Mouse (Mus musculus) CH12.LX (cell line): ENCODE measurements around the gene Tal1. TPM values are rescaled to one million over a fixed set of nuclear protein-coding genes. Genes with fewer than 3 reads are reported as not detected.

Experiments
- DNase-seq: peaks from one replicate; pipeline ENCODE4 v3.0.0-alpha.2; 2013; ENCODE audit errors: extremely low read depth
- H3K27ac ChIP-seq: 2 replicates; pipeline ENCODE4 v1.5.1; 2012; ENCODE audit warnings: low read depth, mild to moderate bottlenecking, control low read depth, moderate library complexity; ENCODE audit not compliant: insufficient read depth
- H3K27me3 ChIP-seq: replicated peaks from 2 replicates; pipeline ENCODE3; 2012; ENCODE audit warnings: inconsistent platforms
- H3K36me3 ChIP-seq, 2 experiments: replicated peaks in 1 of 2; 2 replicates each; pipeline versions ENCODE3 to v1.6.1; 2012; ENCODE audit warnings: inconsistent platforms in 1 of 2, low read length in 1 of 2, mild to moderate bottlenecking in 1 of 2, mixed read lengths in 1 of 2, moderate library complexity in 1 of 2; ENCODE audit not compliant: control insufficient read depth in 1 of 2, insufficient read depth in 1 of 2
- H3K4me1 ChIP-seq, 2 experiments: 2 replicates each; pipeline ENCODE4 v1.6.1; 2012; ENCODE audit warnings: inconsistent platforms in 1 of 2, moderate library complexity in 1 of 2; ENCODE audit not compliant: insufficient read depth in 2 of 2, control insufficient read depth in 1 of 2
- H3K4me2 ChIP-seq: 2 replicates; pipeline ENCODE4 v1.6.1; 2012; ENCODE audit warnings: low read depth, mild to moderate bottlenecking, control low read depth; ENCODE audit not compliant: poor library complexity, insufficient read depth, severe bottlenecking
- H3K4me3 ChIP-seq, 3 experiments: fragments of 150-350 bp in 1 of 3; sonication (generic) in 1 of 3; replicated peaks in 1 of 3; 2 replicates each; pipeline versions ENCODE3 to v1.5.1; 2011 to 2012; ENCODE audit warnings: low read depth in 2 of 3, low read length in 2 of 3, mild to moderate bottlenecking in 2 of 3, moderate library complexity in 2 of 3, control low read depth in 1 of 3, improper control_type of control experiment in 1 of 3, inconsistent platforms in 1 of 3, mixed read lengths in 1 of 3; ENCODE audit not compliant: poor library complexity in 1 of 3
- H3K79me2 ChIP-seq: replicated peaks from 2 replicates; pipeline ENCODE4 v1.6.1; 2012; ENCODE audit warnings: mild to moderate bottlenecking, moderate library complexity; ENCODE audit not compliant: control insufficient read depth, poor library complexity, insufficient read depth, severe bottlenecking; ENCODE audit errors: extremely low read depth
- H3K9ac ChIP-seq: 2 replicates; pipeline ENCODE4 v1.6.1; 2012; ENCODE audit warnings: low read depth, mild to moderate bottlenecking, control low read depth, moderate library complexity; ENCODE audit not compliant: insufficient read depth
- H3K9me3 ChIP-seq: replicated peaks from 2 replicates; pipeline ENCODE3; 2012; ENCODE audit warnings: low read length, inconsistent platforms, mixed read lengths
- BHLHE40 ChIP-seq: IDR thresholded peaks from 2 replicates; pipeline ENCODE4 v1.6.1; 2011; ENCODE audit warnings: mild to moderate bottlenecking, low read depth, low read length, improper control_type of control experiment
- CHD1 ChIP-seq: IDR thresholded peaks from 2 replicates; pipeline ENCODE4 v1.6.1; 2012; ENCODE audit warnings: low read depth, low read length, improper control_type of control experiment, inconsistent platforms
- ELF1 ChIP-seq: IDR thresholded peaks from 2 replicates; pipeline ENCODE4 v1.6.1; 2014; ENCODE audit warnings: low read depth, mild to moderate bottlenecking, inconsistent platforms, low read length, improper control_type of control experiment
- ETS1 ChIP-seq: conservative IDR thresholded peaks from 2 replicates; pipeline ENCODE4 v1.6.1; 2012; ENCODE audit warnings: low read depth, mild to moderate bottlenecking, inconsistent platforms, low read length, improper control_type of control experiment, moderate library complexity
- JUN ChIP-seq: IDR thresholded peaks from 2 replicates; pipeline ENCODE4 v1.6.1; 2011; ENCODE audit warnings: low read depth, mild to moderate bottlenecking, low read length, improper control_type of control experiment, moderate library complexity; ENCODE audit not compliant: insufficient read depth
- JUND ChIP-seq: conservative IDR thresholded peaks from 2 replicates; pipeline ENCODE4 v1.6.1; 2011; ENCODE audit warnings: low read depth, low read length, improper control_type of control experiment
- MAX ChIP-seq: IDR thresholded peaks from 2 replicates; pipeline ENCODE4 v1.6.1; 2011; ENCODE audit warnings: low read length, improper control_type of control experiment
- MAZ ChIP-seq: IDR thresholded peaks from 2 replicates; pipeline ENCODE4 v1.6.1; 2012; ENCODE audit warnings: low read depth, mild to moderate bottlenecking, inconsistent platforms, low read length, improper control_type of control experiment, moderate library complexity
- MEF2A ChIP-seq: IDR thresholded peaks from 2 replicates; pipeline ENCODE4 v1.6.1; 2014; ENCODE audit warnings: low read depth, mild to moderate bottlenecking, inconsistent platforms, low read length, improper control_type of control experiment, borderline replicate concordance
- NELFE ChIP-seq: IDR thresholded peaks from 2 replicates; pipeline ENCODE4 v1.6.1; 2011; ENCODE audit warnings: low read depth, low read length, improper control_type of control experiment
- NRF1 ChIP-seq: IDR thresholded peaks from 2 replicates; pipeline ENCODE4 v1.6.1; 2014; ENCODE audit warnings: low read depth, mild to moderate bottlenecking, inconsistent platforms, low read length, improper control_type of control experiment, moderate library complexity
- PAX5 ChIP-seq: IDR thresholded peaks from 2 replicates; pipeline ENCODE4 v1.6.1; 2012; ENCODE audit warnings: low read length, inconsistent platforms, mixed read lengths
- POLR2AphosphoS2 ChIP-seq: IDR thresholded peaks from 2 replicates; pipeline ENCODE4 v1.6.1; 2011; ENCODE audit warnings: low read depth, low read length, improper control_type of control experiment
- RAD21 ChIP-seq: IDR thresholded peaks from 2 replicates; pipeline ENCODE4 v1.6.1; 2011; ENCODE audit warnings: low read depth, mild to moderate bottlenecking, low read length, improper control_type of control experiment, moderate library complexity
- RCOR1 ChIP-seq: conservative IDR thresholded peaks from 2 replicates; pipeline ENCODE4 v1.6.1; 2012; ENCODE audit warnings: low read depth, mild to moderate bottlenecking, inconsistent platforms, low read length, improper control_type of control experiment
- SIN3A ChIP-seq: IDR thresholded peaks from 2 replicates; pipeline ENCODE4 v1.6.1; 2012; ENCODE audit warnings: low read length, improper control_type of control experiment, inconsistent platforms
- SMC3 ChIP-seq: IDR thresholded peaks from 2 replicates; pipeline ENCODE4 v1.6.1; 2011; ENCODE audit warnings: low read depth, low read length, improper control_type of control experiment
- TBP ChIP-seq: conservative IDR thresholded peaks from 2 replicates; pipeline ENCODE4 v1.6.1; 2011; ENCODE audit warnings: low read depth, low read length, improper control_type of control experiment
- UBTF ChIP-seq: IDR thresholded peaks from 2 replicates; pipeline ENCODE4 v1.6.1; 2012; ENCODE audit warnings: low read depth, mild to moderate bottlenecking, inconsistent platforms, low read length, improper control_type of control experiment, moderate library complexity
- USF1 ChIP-seq: IDR thresholded peaks from 2 replicates; pipeline ENCODE4 v1.6.1; 2014; ENCODE audit warnings: low read depth, mild to moderate bottlenecking, inconsistent platforms, low read length, improper control_type of control experiment
- ZC3H11A ChIP-seq: IDR thresholded peaks from 2 replicates; pipeline ENCODE4 v1.6.1; 2012; ENCODE audit warnings: low read depth, mild to moderate bottlenecking, inconsistent platforms, low read length, improper control_type of control experiment
- dilution Hi-C: fragments of 300-500 bp; cut with MboI; formaldehyde crosslinking; loops from 2 replicates; pipeline ENCODE4 v1.14.3; 2020; ENCODE audit warnings: low sequenced_read_pairs; ENCODE audit not compliant: extremely low pct_unique_long_range_greater_than_20kb, extremely low pct_ligation_motif_present
- in situ Hi-C: fragments of 300-500 bp; cut with MboI; formaldehyde crosslinking; loops from 3 replicates; pipeline ENCODE4 v1.14.3; 2019; ENCODE audit warnings: low sequenced_read_pairs, low pct_ligation_motif_present, low pct_unique_long_range_greater_than_20kb, mixed read lengths
- polyA plus RNA-seq: library from polyadenylated mRNA; unstranded; fragments of >175 nt; gene quantifications from 2 replicates; pipeline ENCODE4 v1.2.1, GENCODE M21; 2012; ENCODE audit warnings: low read depth; ENCODE audit not compliant: insufficient read length
- total RNA-seq, 2 experiments: library from RNA; depleted of rRNA; stranded (reverse); fragments of 300-350 nt in 1 of 2; fragments of >200 nt in 1 of 2; gene quantifications; 2 replicates each; pipeline ENCODE4 v1.2.3; 2012 to 2014

The Tal1 gene
- total and polyA plus RNA-seq, 3 experiments: 0.12 to 0.34 (median 0.13) TPM

- Histone ChIP-seq H3K27ac (no peak overlapping the region), H3K4me3 (no peak overlapping the region), H3K27me3 (peaks cover 87% of the 10 kb centered on the region), H3K36me3 (no peaks in the 10 kb centered on the region), H3K79me2 (no peaks in the 10 kb centered on the region), H3K9me3 (peaks cover 8% of the 10 kb centered on the region), H3K4me1 (peaks cover 2 to 4% of the 10 kb centered on the region in 2 experiments; a peak in 1 of 4 replicates), H3K4me2 (no peak overlapping the region), H3K9ac (no peak overlapping the region)
- in situ Hi-C loops (no loop called here), dilution Hi-C loops (no loop called here)
- TF ChIP-seq RCOR1 (no peak), ELF1 (no peak), ETS1 (no peak), SMC3 (no peak), NRF1 (no peak), SIN3A (no peak), UBTF (no peak), CHD1 (no peak), MAX (no peak), RAD21 (no peak), ZC3H11A (no peak), MAZ (no peak), TBP (no peak), BHLHE40 (no peak), USF1 (no peak), NELFE (no peak), PAX5 (no peak), MEF2A (no peak), JUN (no peak), JUND (no peak)
- DNase-seq: no peak
These were observed 4.5 kb downstream of the Tal1 start for GRCm38 (mm10) chr4:115060753-115061152.

DNA sequence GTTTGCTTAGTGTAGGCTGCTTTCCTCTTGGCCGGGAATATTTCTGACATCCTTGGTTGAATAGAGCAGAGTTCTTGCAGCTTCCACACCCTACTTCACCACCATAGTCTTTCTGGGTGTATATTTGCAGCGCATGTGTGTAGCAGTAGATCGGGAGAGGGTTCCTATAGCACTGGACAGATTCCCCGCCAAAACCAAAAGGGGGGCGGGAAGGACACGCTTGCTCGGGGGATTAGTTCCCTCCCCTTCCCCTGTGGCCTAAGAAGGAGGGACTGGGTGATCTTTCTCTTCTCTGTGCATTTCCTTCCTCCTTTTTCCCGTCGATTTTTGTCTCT, 6.3 kb downstream of the Tal1 start:
- H3K27me3 ChIP-seq: peaks cover 86% of the 10 kb centered on the region
- DNase-seq: no peak
- H3K27ac ChIP-seq: no peak overlapping the region
- H3K4me2 ChIP-seq: peak overlapping the region; percentile 98
- in situ Hi-C loops: no loop called here
- TF ChIP-seq MAX (peak; percentile 2; the same call in 1 of the 2 replicates), POLR2AphosphoS2 (no peak)
- peaks cover 2 to 4% of the 10 kb centered on the region in 2 experiments; a peak in 1 of 4 replicates for H3K4me1 ChIP-seq
- no peaks in the 10 kb centered on the region for H3K36me3 ChIP-seq
- no peaks in the 10 kb centered on the region for H3K9me3 ChIP-seq
- no peaks in the 10 kb centered on the region for H3K79me2 ChIP-seq
- peak overlapping the region in 2 of 3 experiments; percentile 25 to 61 for H3K4me3 ChIP-seq
- peak overlapping the region; percentile 20; the same call in 1 of the 2 replicates for H3K9ac ChIP-seq
- dilution Hi-C loops: no loop called here
